Mouse (Mus musculus): ENCODE measurements around the gene Fpgs. TPM values are rescaled to one million over a fixed set of nuclear protein-coding genes. Genes with fewer than 3 reads are reported as not detected.

Gene Fpgs
- total and polyA plus RNA-seq, 3 experiments = 40.0 to 73.9 TPM; not detected in 1

- TF ChIP-seq RCOR1 (IDR thresholded peaks at IDR 0.05; ENCODE audit: low read depth, low read length) (no peak), SMC3 (IDR thresholded peaks at IDR 0.05; ENCODE audit: low read depth, low read length) (no peak), POLR2AphosphoS2 (IDR thresholded peaks at IDR 0.05; ENCODE audit: low read length) (no peak), TCF12 (IDR thresholded peaks at IDR 0.05; ENCODE audit: low read depth, low read length) (no peak), ETS1 (IDR thresholded peaks at IDR 0.05; ENCODE audit: low read depth, low read length) (no peak), GATA1 (IDR thresholded peaks at IDR 0.05; ENCODE audit: low read depth, low read length) (no peak), JUND (IDR thresholded peaks at IDR 0.05; ENCODE audit: low read depth, low read length) (no peak), UBTF (IDR thresholded peaks at IDR 0.05; ENCODE audit: borderline replicate concordance, insufficient read depth, low read depth, low read length) (no peak), MAFK (IDR thresholded peaks at IDR 0.05; ENCODE audit: borderline replicate concordance, low read depth, low read length) (no peak), KAT2A (conservative IDR thresholded peaks at IDR 0.05; ENCODE audit: low read depth, low read length) (no peak), POLR2A (IDR thresholded peaks at IDR 0.05; ENCODE audit: control insufficient read depth in 1 of 2, insufficient read depth in 1 of 2, low read depth in 1 of 2, low read length in 2 of 2, poor library complexity in 1 of 2) (no peak)
- DNase-seq (ENCODE audit: low read depth, low spot score) = no peak
- Histone ChIP-seq H3K9me3 (replicated peaks; ENCODE audit: insufficient read depth, low read length) (no peaks in the 10 kb centered on the region), H3K36me3 (ENCODE audit: control insufficient read depth in 1 of 2, insufficient read depth in 2 of 2, low read length in 2 of 2) (no peaks in the 10 kb centered on the region), H3K4me3 (ENCODE audit: control insufficient read depth in 1 of 2, insufficient read depth in 1 of 2, low read depth in 2 of 2, low read length in 2 of 2) (no peak overlapping the region), H3K27ac (ENCODE audit: control insufficient read depth, low read depth, low read length) (no peak overlapping the region), H3K4me1 (ENCODE audit: control insufficient read depth in 1 of 2, insufficient read depth in 2 of 2, low read length in 2 of 2) (peaks cover 0 to 11% of the 10 kb centered on the region in 2 experiments; a peak in 2 of 4 replicates), H3K9ac (ENCODE audit: control insufficient read depth, low read depth, low read length, poor library complexity, severe bottlenecking) (no peak overlapping the region), H3K79me2 (ENCODE audit: control insufficient read depth, insufficient read depth, low read length, poor library complexity) (no peaks in the 10 kb centered on the region), H3K27me3 (ENCODE audit: control insufficient read depth in 1 of 2, insufficient read depth in 2 of 2, low read length in 2 of 2) (no peaks in the 10 kb centered on the region)
Observed at GRCm38 (mm10) chr2:32665853-32666252, 38.1 kb downstream of the Fpgs start.

GRCm38 (mm10) chr2:32665345-32665744 is 38.6 kb downstream of the Fpgs start:
- Histone ChIP-seq H3K4me3 (ENCODE audit: control insufficient read depth in 1 of 2, insufficient read depth in 1 of 2, low read depth in 2 of 2, low read length in 2 of 2) (no peak overlapping the region), H3K27ac (ENCODE audit: control insufficient read depth, low read depth, low read length) (no peak overlapping the region), H3K9me3 (replicated peaks; ENCODE audit: insufficient read depth, low read length) (no peaks in the 10 kb centered on the region), H3K79me2 (ENCODE audit: control insufficient read depth, insufficient read depth, low read length, poor library complexity) (no peaks in the 10 kb centered on the region), H3K9ac (ENCODE audit: control insufficient read depth, low read depth, low read length, poor library complexity, severe bottlenecking) (no peak overlapping the region), H3K36me3 (ENCODE audit: control insufficient read depth in 1 of 2, insufficient read depth in 2 of 2, low read length in 2 of 2) (no peaks in the 10 kb centered on the region; a peak in 1 of 4 replicates), H3K4me1 (ENCODE audit: control insufficient read depth in 1 of 2, insufficient read depth in 2 of 2, low read length in 2 of 2) (peaks cover 2 to 15% of the 10 kb centered on the region in 2 experiments; a peak in 2 of 4 replicates), H3K27me3 (ENCODE audit: control insufficient read depth in 1 of 2, insufficient read depth in 2 of 2, low read length in 2 of 2) (no peaks in the 10 kb centered on the region)
- TF ChIP-seq ZKSCAN1 (IDR thresholded peaks at IDR 0.05; ENCODE audit: low read depth, low read length) = no peak
- DNase-seq (ENCODE audit: low read depth, low spot score) = no peak

GRCm38 (mm10) chr2:32662291-32662690 is 41.7 kb downstream of the Fpgs start:
- Histone ChIP-seq H3K9ac (ENCODE audit: control insufficient read depth, low read depth, low read length, poor library complexity, severe bottlenecking) (no peak overlapping the region), H3K9me3 (replicated peaks; ENCODE audit: insufficient read depth, low read length) (no peaks in the 10 kb centered on the region), H3K4me3 (ENCODE audit: control insufficient read depth in 1 of 2, insufficient read depth in 1 of 2, low read depth in 2 of 2, low read length in 2 of 2) (no peak overlapping the region), H3K27me3 (ENCODE audit: control insufficient read depth in 1 of 2, insufficient read depth in 2 of 2, low read length in 2 of 2) (no peaks in the 10 kb centered on the region), H3K27ac (ENCODE audit: control insufficient read depth, low read depth, low read length) (no peak overlapping the region), H3K36me3 (ENCODE audit: control insufficient read depth in 1 of 2, insufficient read depth in 2 of 2, low read length in 2 of 2) (peaks cover 0 to 15% of the 10 kb centered on the region in 2 experiments; a peak in 2 of 4 replicates), H3K4me1 (ENCODE audit: control insufficient read depth in 1 of 2, insufficient read depth in 2 of 2, low read length in 2 of 2) (peaks cover 20 to 30% of the 10 kb centered on the region in 2 experiments), H3K79me2 (ENCODE audit: control insufficient read depth, insufficient read depth, low read length, poor library complexity) (no peaks in the 10 kb centered on the region)
- no peak for DNase-seq (ENCODE audit: low read depth, low spot score)
- TF ChIP-seq MEF2A (IDR thresholded peaks at IDR 0.05; ENCODE audit: extremely low read depth, insufficient replicate concordance, low read depth, low read length, poor library complexity, severe bottlenecking) = no peak
- TF ChIP-seq POLR2AphosphoS5 (IDR thresholded peaks at IDR 0.05; ENCODE audit: borderline replicate concordance, low read depth, low read length) = no peak
- TF ChIP-seq NRF1 (IDR thresholded peaks at IDR 0.05; ENCODE audit: insufficient read depth, low read depth, low read length, poor library complexity, severe bottlenecking) = no peak
- TF ChIP-seq MAFK (IDR thresholded peaks at IDR 0.05; ENCODE audit: borderline replicate concordance, low read depth, low read length) = no peak
- TF ChIP-seq POLR2A (IDR thresholded peaks at IDR 0.05; ENCODE audit: control insufficient read depth in 1 of 2, insufficient read depth in 1 of 2, low read depth in 1 of 2, low read length in 2 of 2, poor library complexity in 1 of 2) = no peak
- no peak for TF ChIP-seq BHLHE40 (IDR thresholded peaks at IDR 0.05; ENCODE audit: borderline replicate concordance, low read depth, low read length)

All from MEL (cell line).